Mouse (Mus musculus): ENCODE measurements around the gene Gm3250. TPM values are rescaled to one million over a fixed set of nuclear protein-coding genes. Genes with fewer than 3 reads are reported as not detected.
"Not testable (repeated sequence)": the region's sequence is repeated elsewhere in the genome, so short reads cannot be mapped to it uniquely, and the experiment has no call there.

The Gm3250 gene
- polyA plus RNA-seq, 1 experiment from 2014 or later = not detected

- H3K4me1 ChIP-seq (ENCODE audit: control insufficient read depth, insufficient read depth, low read length); H3K9me3 ChIP-seq (replicated peaks; ENCODE audit: control insufficient read depth, low read length); H3K36me3 ChIP-seq (ENCODE audit: control insufficient read depth, insufficient read depth, low read length); H3K9ac ChIP-seq (ENCODE audit: low read length); ATAC-seq; H3K4me2 ChIP-seq (ENCODE audit: low read length); H3K27me3 ChIP-seq (replicated peaks; ENCODE audit: control insufficient read depth, insufficient read depth, low read length); H3K4me3 ChIP-seq (ENCODE audit: low read depth, low read length); DNase-seq (ENCODE audit: low spot score): not testable (repeated sequence)
- WGBS = 32% methylated on average over 3 of the region's 3 CpGs
- peak overlapping the region; percentile 58 for H3K27ac ChIP-seq (ENCODE audit: low read depth, low read length)
These were observed 16.0 kb upstream of the Gm3250 start for GRCm38 (mm10) chr10:77798164-77798920.

GRCm38 (mm10) chr10:77797677-77798076, 15.3 kb upstream of the Gm3250 start:
- H3K27ac ChIP-seq (ENCODE audit: low read depth, low read length) = peak overlapping the region; percentile 58
- DNase-seq (ENCODE audit: low spot score) (no peak), ATAC-seq (no peak)
- H3K4me1 ChIP-seq (ENCODE audit: control insufficient read depth, insufficient read depth, low read length) = no peaks in the 10 kb centered on the region
- H3K9ac ChIP-seq (ENCODE audit: low read length) = no peak overlapping the region
- H3K27me3 ChIP-seq (replicated peaks; ENCODE audit: control insufficient read depth, insufficient read depth, low read length) = no peaks in the 10 kb centered on the region
- no peaks in the 10 kb centered on the region for H3K9me3 ChIP-seq (replicated peaks; ENCODE audit: control insufficient read depth, low read length)
- H3K4me3 ChIP-seq (ENCODE audit: low read depth, low read length) = no peak overlapping the region
- H3K36me3 ChIP-seq (ENCODE audit: control insufficient read depth, insufficient read depth, low read length) = no peaks in the 10 kb centered on the region
- no peak overlapping the region for H3K4me2 ChIP-seq (ENCODE audit: low read length)
- WGBS = 14% methylated on average over 3 of the region's 3 CpGs

- no peaks in the 10 kb centered on the region for H3K36me3 ChIP-seq (ENCODE audit: control insufficient read depth, insufficient read depth, low read length)
- H3K4me1 ChIP-seq (ENCODE audit: control insufficient read depth, insufficient read depth, low read length) = no peaks in the 10 kb centered on the region
- H3K4me3 ChIP-seq (ENCODE audit: low read depth, low read length) = no peak within 1 kb of the TSS
- no peaks in the 10 kb centered on the region for H3K9me3 ChIP-seq (replicated peaks; ENCODE audit: control insufficient read depth, low read length)
- H3K27me3 ChIP-seq (replicated peaks; ENCODE audit: control insufficient read depth, insufficient read depth, low read length) = no peaks in the 10 kb centered on the region
- ATAC-seq = no peak
- WGBS = 55% methylated on average over 2 of the region's 2 CpGs
- no peak within 1 kb of the TSS for H3K4me2 ChIP-seq (ENCODE audit: low read length)
- H3K27ac ChIP-seq (ENCODE audit: low read depth, low read length) = no peak within 1 kb of the TSS
- no peak within 1 kb of the TSS for H3K9ac ChIP-seq (ENCODE audit: low read length)
- DNase-seq (ENCODE audit: low spot score) = no peak
These were observed 12.6 kb upstream of the Gm3250 start, which contains the start of gene Gm9639 for GRCm38 (mm10) chr10:77794976-77795375. Gene Gm9639, minus strand, starts transcription at chr10:77795076.

- Histone ChIP-seq H3K36me3 (ENCODE audit: control insufficient read depth, insufficient read depth, low read length) (no peaks in the 10 kb centered on the region), H3K9me3 (replicated peaks; ENCODE audit: control insufficient read depth, low read length) (no peaks in the 10 kb centered on the region), H3K9ac (ENCODE audit: low read length) (no peak overlapping the region), H3K4me2 (ENCODE audit: low read length) (no peak overlapping the region), H3K4me3 (ENCODE audit: low read depth, low read length) (no peak overlapping the region), H3K27me3 (replicated peaks; ENCODE audit: control insufficient read depth, insufficient read depth, low read length) (no peaks in the 10 kb centered on the region), H3K27ac (ENCODE audit: low read depth, low read length) (no peak overlapping the region), H3K4me1 (ENCODE audit: control insufficient read depth, insufficient read depth, low read length) (no peaks in the 10 kb centered on the region)
- ATAC-seq (no peak), DNase-seq (ENCODE audit: low spot score) (no peak)
- 87% methylated on average over 2 of the region's 2 CpGs for WGBS
These were observed 6.3 kb upstream of the Gm3250 start for GRCm38 (mm10) chr10:77788621-77789020.

GRCm38 (mm10) chr10:77787876-77788275, 5.5 kb upstream of the Gm3250 start, which contains the start of gene Gm7137:
Gene Gm7137, minus strand, starts transcription at chr10:77788200.
- not testable (repeated sequence) for DNase-seq (ENCODE audit: low spot score); H3K27ac ChIP-seq (ENCODE audit: low read depth, low read length); H3K27me3 ChIP-seq (replicated peaks; ENCODE audit: control insufficient read depth, insufficient read depth, low read length); H3K4me3 ChIP-seq (ENCODE audit: low read depth, low read length); ATAC-seq; H3K4me2 ChIP-seq (ENCODE audit: low read length); H3K9ac ChIP-seq (ENCODE audit: low read length); H3K4me1 ChIP-seq (ENCODE audit: control insufficient read depth, insufficient read depth, low read length); H3K9me3 ChIP-seq (replicated peaks; ENCODE audit: control insufficient read depth, low read length); H3K36me3 ChIP-seq (ENCODE audit: control insufficient read depth, insufficient read depth, low read length)
- no CpG with 5 or more reads among the region's 1 CpGs for WGBS

GRCm38 (mm10) chr10:77783396-77783795, 1.1 kb upstream of the Gm3250 start:
- not testable (repeated sequence) for H3K27me3 ChIP-seq (replicated peaks; ENCODE audit: control insufficient read depth, insufficient read depth, low read length); H3K36me3 ChIP-seq (ENCODE audit: control insufficient read depth, insufficient read depth, low read length); H3K9ac ChIP-seq (ENCODE audit: low read length); H3K9me3 ChIP-seq (replicated peaks; ENCODE audit: control insufficient read depth, low read length); H3K4me3 ChIP-seq (ENCODE audit: low read depth, low read length); H3K4me1 ChIP-seq (ENCODE audit: control insufficient read depth, insufficient read depth, low read length); ATAC-seq; DNase-seq (ENCODE audit: low spot score); H3K27ac ChIP-seq (ENCODE audit: low read depth, low read length); H3K4me2 ChIP-seq (ENCODE audit: low read length)
- 81% methylated on average over 1 of the region's 3 CpGs for WGBS

- not testable (repeated sequence) for ATAC-seq; H3K27ac ChIP-seq (ENCODE audit: low read depth, low read length); H3K9me3 ChIP-seq (replicated peaks; ENCODE audit: control insufficient read depth, low read length); H3K4me2 ChIP-seq (ENCODE audit: low read length); H3K4me1 ChIP-seq (ENCODE audit: control insufficient read depth, insufficient read depth, low read length); H3K9ac ChIP-seq (ENCODE audit: low read length); H3K36me3 ChIP-seq (ENCODE audit: control insufficient read depth, insufficient read depth, low read length); DNase-seq (ENCODE audit: low spot score); H3K4me3 ChIP-seq (ENCODE audit: low read depth, low read length); H3K27me3 ChIP-seq (replicated peaks; ENCODE audit: control insufficient read depth, insufficient read depth, low read length)
- WGBS = 60% methylated on average over 1 of the region's 1 CpGs
These were observed 5.5 kb downstream of the Gm3250 start, which contains the start of gene Gm7138 for GRCm38 (mm10) chr10:77776844-77777243. Gene Gm7138, minus strand, starts transcription at chr10:77776944.

- WGBS = 78% methylated on average over 1 of the region's 3 CpGs
- ATAC-seq; DNase-seq (ENCODE audit: low spot score): not testable (repeated sequence)
These were observed 10.2 kb downstream of the Gm3250 start for GRCm38 (mm10) chr10:77772142-77772541.

GRCm38 (mm10) chr10:77771225-77771624, 11.1 kb downstream of the Gm3250 start, which contains the start of gene Gm3238:
Gene Gm3238, minus strand, starts transcription at chr10:77771325.
- not testable (repeated sequence) for H3K9ac ChIP-seq (ENCODE audit: low read length); ATAC-seq; H3K9me3 ChIP-seq (replicated peaks; ENCODE audit: control insufficient read depth, low read length); H3K27ac ChIP-seq (ENCODE audit: low read depth, low read length); H3K36me3 ChIP-seq (ENCODE audit: control insufficient read depth, insufficient read depth, low read length); H3K27me3 ChIP-seq (replicated peaks; ENCODE audit: control insufficient read depth, insufficient read depth, low read length); H3K4me3 ChIP-seq (ENCODE audit: low read depth, low read length); H3K4me1 ChIP-seq (ENCODE audit: control insufficient read depth, insufficient read depth, low read length); H3K4me2 ChIP-seq (ENCODE audit: low read length); DNase-seq (ENCODE audit: low spot score)
- 71% methylated on average over 1 of the region's 1 CpGs for WGBS

More at GRCm38 (mm10) chr10:77772142-77772541, 10.2 kb downstream of the Gm3250 start:
- H3K27me3 ChIP-seq (replicated peaks; ENCODE audit: control insufficient read depth, insufficient read depth, low read length); H3K27ac ChIP-seq (ENCODE audit: low read depth, low read length); H3K4me3 ChIP-seq (ENCODE audit: low read depth, low read length); H3K9ac ChIP-seq (ENCODE audit: low read length); H3K4me2 ChIP-seq (ENCODE audit: low read length); H3K4me1 ChIP-seq (ENCODE audit: control insufficient read depth, insufficient read depth, low read length); H3K9me3 ChIP-seq (replicated peaks; ENCODE audit: control insufficient read depth, low read length); H3K36me3 ChIP-seq (ENCODE audit: control insufficient read depth, insufficient read depth, low read length): not testable (repeated sequence)
